Mouse (Mus musculus) kidney, adult 9 months (tissue): ENCODE results near the gene Miga2.

Experiments used
- DNase-seq: peaks from one replicate; pipeline ENCODE4 v3.0.0; 2022

Gene Miga2

GRCm38 (mm10) chr2:30358533-30359531 lies 5.2 kb upstream of the Miga2 start, which contains the start of gene Sh3glb2:
Sh3glb2 (minus strand) TSS chr2:30359337.
- DNase-seq = peak; percentile 79

GRCm38 (mm10) chr2:30360626-30361025 lies 3.4 kb upstream of the Miga2 start:
- peak; percentile 44 for DNase-seq

GRCm38 (mm10) chr2:30362865-30363264 lies 1.2 kb upstream of the Miga2 start:
- DNase-seq = no peak

GRCm38 (mm10) chr2:30365281-30366069 lies 1.4 kb downstream of the Miga2 start:
- DNase-seq = peak; percentile 39

GRCm38 (mm10) chr2:30366203-30366602 lies 2.2 kb downstream of the Miga2 start:
- no peak for DNase-seq

- DNase-seq = no peak
Measured at GRCm38 (mm10) chr2:30371544-30371943, 7.5 kb downstream of the Miga2 start.

- no peak for DNase-seq
Measured at GRCm38 (mm10) chr2:30372726-30373125, 8.7 kb downstream of the Miga2 start.

- no peak for DNase-seq
Measured at GRCm38 (mm10) chr2:30375893-30376292, 11.9 kb downstream of the Miga2 start.

GRCm38 (mm10) chr2:30377721-30378120 lies 13.7 kb downstream of the Miga2 start:
- no peak for DNase-seq

GRCm38 (mm10) chr2:30379307-30379706 lies 15.3 kb downstream of the Miga2 start:
- DNase-seq = no peak

GRCm38 (mm10) chr2:30380564-30381376 lies 16.7 kb downstream of the Miga2 start:
- no peak for DNase-seq

- DNase-seq = no peak
Measured at GRCm38 (mm10) chr2:30381377-30381725, 17.3 kb downstream of the Miga2 start.

- no peak for DNase-seq
Measured at GRCm38 (mm10) chr2:30384814-30385213, 20.8 kb downstream of the Miga2 start.

GRCm38 (mm10) chr2:30385591-30385990 lies 21.6 kb downstream of the Miga2 start:
- DNase-seq = no peak

- DNase-seq = no peak
Measured at GRCm38 (mm10) chr2:30386913-30387312, 22.9 kb downstream of the Miga2 start.

- no peak for DNase-seq
Measured at GRCm38 (mm10) chr2:30389000-30389399, 25.0 kb downstream of the Miga2 start.

GRCm38 (mm10) chr2:30392114-30392576 lies 28.1 kb downstream of the Miga2 start, which contains the start of gene Dolpp1:
Dolpp1 (plus strand) TSS chr2:30392254.
- peak; percentile 99 for DNase-seq

- peak; percentile 88 for DNase-seq
Measured at GRCm38 (mm10) chr2:30392577-30393369, 28.7 kb downstream of the Miga2 start.

- peak; percentile 51 for DNase-seq
Measured at GRCm38 (mm10) chr2:30393370-30393656, 29.3 kb downstream of the Miga2 start.

- DNase-seq = no peak
Measured at GRCm38 (mm10) chr2:30395757-30396156, 31.7 kb downstream of the Miga2 start.

GRCm38 (mm10) chr2:30396246-30396645 lies 32.2 kb downstream of the Miga2 start:
- DNase-seq = no peak

GRCm38 (mm10) chr2:30397986-30398512 lies 34.0 kb downstream of the Miga2 start:
- no peak for DNase-seq
